Mouse (Mus musculus) neural tube, embryonic 14.5 days (tissue): ENCODE results near the gene Clip4. TPM values are rescaled to one million over a fixed set of nuclear protein-coding genes. Genes with fewer than 3 reads are reported as not detected.
A peak's percentile ranks its signal among the peaks of the same experiment; 100 is the strongest.

Source experiments
- ATAC-seq: fragments of 200-750 bp; cut with Nextera tagmentation; 2 replicates; pipeline ENCODE4 v1.8.0; 2017; ENCODE audit warnings: low read depth, mild to moderate bottlenecking, moderate TSS enrichment, moderate library complexity
- H3K27ac ChIP-seq: fragments of 300-500 bp; sonication (generic); 2 replicates; pipeline ENCODE4 v1.5.1; 2014; ENCODE audit warnings: low read depth, mild to moderate bottlenecking, control low read depth, low read length, moderate library complexity, mixed read lengths
- H3K27me3 ChIP-seq: fragments of 300-500 bp; sonication (generic); 2 replicates; pipeline ENCODE4 v1.6.1; 2014; ENCODE audit warnings: low read length; ENCODE audit not compliant: control insufficient read depth, insufficient read depth
- H3K36me3 ChIP-seq: fragments of 300-500 bp; sonication (generic); 2 replicates; pipeline ENCODE4 v1.6.1; 2014; ENCODE audit warnings: low read length, mixed read lengths; ENCODE audit not compliant: control insufficient read depth, insufficient read depth
- H3K4me1 ChIP-seq: fragments of 300-500 bp; sonication (generic); 2 replicates; pipeline ENCODE4 v1.6.1; 2014; ENCODE audit warnings: low read length; ENCODE audit not compliant: control insufficient read depth, insufficient read depth
- H3K4me2 ChIP-seq: fragments of 300-500 bp; sonication (generic); 2 replicates; pipeline ENCODE4 v1.6.1; 2014; ENCODE audit warnings: mild to moderate bottlenecking, low read depth, low read length, control low read depth
- H3K4me3 ChIP-seq: fragments of 300-500 bp; sonication (generic); 2 replicates; pipeline ENCODE4 v1.5.1; 2014; ENCODE audit warnings: low read depth, low read length, control low read depth, mixed read lengths
- H3K9ac ChIP-seq: fragments of 300-500 bp; sonication (generic); replicated peaks from 2 replicates; pipeline ENCODE4 v1.6.1; 2014; ENCODE audit warnings: low read depth, mild to moderate bottlenecking, control low read depth, low read length, mixed read lengths
- H3K9me3 ChIP-seq: fragments of 300-500 bp; sonication (generic); 2 replicates; pipeline ENCODE4 v1.6.1; 2016; ENCODE audit warnings: low read length; ENCODE audit not compliant: control insufficient read depth
- WGBS: fragments of 180-500 bp; shearing (Covaris S2); extraction: QIAGEN DNeasy Blood & Tissue Kit; methylation state at CpG from one replicate; pipeline ENCODE4 v1.1.7; 2014; 5-methylcytosine and 5-hydroxymethylcytosine counted together
- polyA plus RNA-seq: library from polyadenylated mRNA; unstranded; fragments of >200 nt; fragmentation: Nextera tagmentation; extraction: Ambion mirVana; gene quantifications from 2 replicates; pipeline ENCODE4 v1.2.1, GENCODE M21; 2014

Clip4 gene
- polyA plus RNA-seq, 1 experiment from 2014 or later: 22.5 TPM

- no peak overlapping the region for H3K4me3 ChIP-seq
- ATAC-seq: no peak
- 89% methylated on average over 7 of the region's 7 CpGs for WGBS
- H3K27me3 ChIP-seq: no peaks in the 10 kb centered on the region
- peaks cover 7% of the 10 kb centered on the region; the same call in 1 of the 2 replicates for H3K4me1 ChIP-seq
- no peaks in the 10 kb centered on the region for H3K36me3 ChIP-seq
- H3K9ac ChIP-seq: no peak overlapping the region
- no peak overlapping the region for H3K4me2 ChIP-seq
- H3K9me3 ChIP-seq: no peaks in the 10 kb centered on the region
- H3K27ac ChIP-seq: no peak overlapping the region
Measured at GRCm38 (mm10) chr17:71871981-71872380, 103.7 kb downstream of the Clip4 start.

- Histone ChIP-seq H3K9ac (no peak overlapping the region), H3K27ac (no peak overlapping the region), H3K4me3 (no peak overlapping the region), H3K4me2 (no peak overlapping the region), H3K9me3 (no peaks in the 10 kb centered on the region), H3K27me3 (no peaks in the 10 kb centered on the region), H3K4me1 (peaks cover 7% of the 10 kb centered on the region; the same call in 1 of the 2 replicates), H3K36me3 (no peaks in the 10 kb centered on the region)
- ATAC-seq: no peak
- 58% methylated on average over 5 of the region's 5 CpGs for WGBS
Measured at GRCm38 (mm10) chr17:71872976-71873375, 104.7 kb downstream of the Clip4 start.

- Histone ChIP-seq H3K4me1 (peaks cover 7% of the 10 kb centered on the region; the same call in 1 of the 2 replicates), H3K4me2 (no peak overlapping the region), H3K9me3 (no peaks in the 10 kb centered on the region), H3K27me3 (no peaks in the 10 kb centered on the region), H3K36me3 (no peaks in the 10 kb centered on the region), H3K4me3 (no peak overlapping the region), H3K9ac (no peak overlapping the region), H3K27ac (no peak overlapping the region)
- ATAC-seq: no peak
- 39% methylated on average over 6 of the region's 6 CpGs for WGBS
Measured at GRCm38 (mm10) chr17:71874077-71874476, 105.8 kb downstream of the Clip4 start.

- H3K4me2 ChIP-seq: no peak overlapping the region
- no peaks in the 10 kb centered on the region for H3K27me3 ChIP-seq
- H3K4me3 ChIP-seq: no peak overlapping the region
- no peaks in the 10 kb centered on the region for H3K9me3 ChIP-seq
- H3K27ac ChIP-seq: no peak overlapping the region
- WGBS: 93% methylated on average over 9 of the region's 9 CpGs
- H3K4me1 ChIP-seq: peaks cover under 1% of the 10 kb centered on the region; the same call in 1 of the 2 replicates
- no peaks in the 10 kb centered on the region for H3K36me3 ChIP-seq
- H3K9ac ChIP-seq: no peak overlapping the region
- no peak for ATAC-seq
Measured at GRCm38 (mm10) chr17:71874795-71875194, 106.5 kb downstream of the Clip4 start.

- H3K9ac ChIP-seq: no peak overlapping the region
- 79% methylated on average over 7 of the region's 7 CpGs for WGBS
- no peaks in the 10 kb centered on the region for H3K4me1 ChIP-seq
- no peak overlapping the region for H3K4me3 ChIP-seq
- no peaks in the 10 kb centered on the region for H3K36me3 ChIP-seq
- no peak for ATAC-seq
- no peaks in the 10 kb centered on the region for H3K27me3 ChIP-seq
- no peaks in the 10 kb centered on the region for H3K9me3 ChIP-seq
- H3K4me2 ChIP-seq: no peak overlapping the region
- H3K27ac ChIP-seq: no peak overlapping the region
Measured at GRCm38 (mm10) chr17:71875492-71875891, 107.2 kb downstream of the Clip4 start.

- peak; percentile 85 for ATAC-seq
- no peaks in the 10 kb centered on the region for H3K4me1 ChIP-seq
- no peak overlapping the region for H3K4me2 ChIP-seq
- no peak overlapping the region for H3K9ac ChIP-seq
- H3K9me3 ChIP-seq: no peaks in the 10 kb centered on the region; the same call in 1 of the 2 replicates
- 60% methylated on average over 6 of the region's 6 CpGs for whole genome bisulfite sequencing
- no peaks in the 10 kb centered on the region for H3K36me3 ChIP-seq
- H3K27ac ChIP-seq: no peak overlapping the region
- H3K4me3 ChIP-seq: no peak overlapping the region
- H3K27me3 ChIP-seq: no peaks in the 10 kb centered on the region
Measured at GRCm38 (mm10) chr17:71881369-71881768, 113.1 kb downstream of the Clip4 start.

- no peak overlapping the region for H3K27ac ChIP-seq
- WGBS: 51% methylated on average over 3 of the region's 3 CpGs
- no peaks in the 10 kb centered on the region for H3K36me3 ChIP-seq
- H3K4me2 ChIP-seq: no peak overlapping the region
- no peaks in the 10 kb centered on the region for H3K27me3 ChIP-seq
- no peaks in the 10 kb centered on the region for H3K4me1 ChIP-seq
- H3K9me3 ChIP-seq: no peaks in the 10 kb centered on the region
- no peak overlapping the region for H3K4me3 ChIP-seq
- ATAC-seq: no peak
- H3K9ac ChIP-seq: no peak overlapping the region
Measured at GRCm38 (mm10) chr17:71909107-71909506, 140.8 kb downstream of the Clip4 start.

- no peaks in the 10 kb centered on the region for H3K4me1 ChIP-seq
- H3K9me3 ChIP-seq: no peaks in the 10 kb centered on the region
- no peaks in the 10 kb centered on the region for H3K36me3 ChIP-seq
- H3K27ac ChIP-seq: no peak overlapping the region
- ATAC-seq: no peak
- 81% methylated on average over 3 of the region's 3 CpGs for WGBS
- H3K4me3 ChIP-seq: no peak overlapping the region
- H3K9ac ChIP-seq: no peak overlapping the region
- H3K4me2 ChIP-seq: no peak overlapping the region
- H3K27me3 ChIP-seq: no peaks in the 10 kb centered on the region
Measured at GRCm38 (mm10) chr17:71913188-71913587, 144.9 kb downstream of the Clip4 start.
